Comparison of ENCODE assay signal across 11 mouse cellular contexts in the genomic region with DNA sequence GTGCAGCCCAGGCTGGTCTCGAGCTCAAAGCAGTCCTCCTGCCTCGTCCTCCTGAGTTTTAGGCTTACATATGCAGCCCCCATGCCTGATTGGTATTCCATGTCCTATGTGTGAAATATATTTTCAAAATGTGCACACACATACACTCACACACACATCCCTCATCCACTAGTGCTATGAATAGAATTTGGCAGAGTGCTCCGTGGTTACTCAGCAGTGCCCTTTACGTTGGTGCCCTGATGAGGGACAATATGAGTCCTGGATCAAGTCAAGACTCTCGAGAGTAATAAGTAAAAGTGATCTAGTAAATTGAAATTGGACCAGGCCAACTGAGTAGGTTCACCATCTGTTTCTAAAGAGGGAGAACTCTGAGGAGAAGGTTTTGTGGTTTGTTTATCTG. TPM values are rescaled to one million over a fixed set of nuclear protein-coding genes. Genes with fewer than 3 reads are reported as not detected.
DNase-seq lines count a peak whose midpoint lies in the region; ATAC-seq and TF ChIP-seq lines count a peak whose summit lies in the region.
"Had no signal": no experiment of that assay in that cellular context is flagged by ENCODE, and none has a peak within 500 bp of the region (broad histone marks: within the 10 kb centered on the region; RNA-seq: fewer than 3 reads in every experiment).

No protein-coding gene starts in this region.

- H3K27me3 ChIP-seq in limb, embryonic 13.5 days, result no peaks in the 10 kb centered on the region

- H3K4me1 ChIP-seq in brown adipose tissue, adult 24 weeks (ENCODE audit: control insufficient read depth, insufficient read depth, insufficient read length, low read length), result peaks cover 60% of the 10 kb centered on the region
- peaks cover 90% of the 10 kb centered on the region for H3K4me1 ChIP-seq in limb, embryonic 13.5 days

- no peak overlapping the region for H3K4me2 ChIP-seq in limb, embryonic 13.5 days (replicated peaks)
- H3K4me2 ChIP-seq: midbrain, embryonic 11.5 days had no signal

- no peak for TF ChIP-seq CTCF in layer of hippocampus, adult 2 months (conservative IDR thresholded peaks at IDR 0.05)

- no peaks in the 10 kb centered on the region for H3K9me3 ChIP-seq in limb, embryonic 13.5 days

- H3K27ac ChIP-seq in layer of hippocampus, adult 2 months, result peak overlapping the region; percentile 84; the same call in 1 of the 2 replicates
- H3K27ac ChIP-seq in brown adipose tissue, adult 24 weeks (replicated peaks; ENCODE audit: low read depth, low read length), result peak overlapping the region; percentile 87
- peak overlapping the region; percentile 28; the same call in 1 of the 2 replicates for H3K27ac ChIP-seq in limb, embryonic 13.5 days

- 73% methylated on average over 5 of the region's 5 CpGs for WGBS in limb, embryonic 13.5 days

- no peak for ATAC-seq in limb, embryonic 13.5 days (ENCODE audit: low FRiP score, low read depth)
- ATAC-seq: liver, postnatal 0 days had no signal

- H3K36me3 ChIP-seq in limb, embryonic 13.5 days, result peaks cover 46% of the 10 kb centered on the region

- peak; percentile 71 for DNase-seq in gastrocnemius, adult 18-20 months (ENCODE audit: low spot score)
- no peak for DNase-seq in gastrocnemius, postnatal 4 days (ENCODE audit: low spot score in 2 of 2)
- no peak for DNase-seq in layer of hippocampus, adult 2 months (ENCODE audit: low spot score in 2 of 2)
- DNase-seq in layer of hippocampus, adult 18-20 months (ENCODE audit: low spot score in 2 of 2), result no peak
- no peak for DNase-seq in frontal cortex, adult 2 months (ENCODE audit: extremely low spot score in 1 of 2, low spot score in 1 of 2)
- DNase-seq: cerebellum, adult 9-11 months; kidney, postnatal 36 days; liver, postnatal 0 days had no signal

- H3K9ac ChIP-seq in limb, embryonic 13.5 days, result no peak overlapping the region
- H3K9ac ChIP-seq: liver, postnatal 0 days had no signal

- no peak overlapping the region for H3K4me3 ChIP-seq in layer of hippocampus, adult 2 months
- H3K4me3 ChIP-seq in brown adipose tissue, adult 24 weeks (ENCODE audit: insufficient read depth, low read depth, low read length), result no peak overlapping the region
- no peak overlapping the region for H3K4me3 ChIP-seq in limb, embryonic 13.5 days

RNA-seq across cellular contexts. Expression of gene Cyp17a1, which starts 29.7 kb away (rescaled TPM):
- total RNA-seq in gastrocnemius, adult 18-20 months (2021), result not detected
- total RNA-seq in gastrocnemius, postnatal 4 days (2021), result not detected
- total RNA-seq in layer of hippocampus, adult 2 months (2021), result not detected
- total RNA-seq in layer of hippocampus, adult 18-20 months (2021), result not detected
- not detected in 2 replicates for polyA plus RNA-seq in brown adipose tissue, adult 24 weeks (2012; ENCODE audit: insufficient read depth, insufficient read length, missing spikeins)
- polyA plus RNA-seq in limb, embryonic 13.5 days (2015; fragmentation: Nextera tagmentation; extraction: Ambion mirVana), result 0.05 TPM in 1 of 2 replicates, not detected in the other
- 0.78 TPM in 1 of 2 replicates, not detected in the other for polyA plus RNA-seq in frontal cortex, adult 2 months (2012; rRNA removed)
- polyA plus RNA-seq: midbrain, embryonic 11.5 days had no signal

RNA-seq across cellular contexts. Expression of gene Wbp1l, which starts 44.4 kb away (rescaled TPM):
- total RNA-seq in gastrocnemius, adult 18-20 months (2021), result 100 to 1,000 TPM in 1 of 2 experiments, 10 to 100 TPM in 1; 66.2 to 116 TPM
- 10 to 100 TPM; 52.4 to 57.2 TPM for total RNA-seq in gastrocnemius, postnatal 4 days (2021)
- 10 to 100 TPM; 33.5 to 38.0 TPM for total RNA-seq in layer of hippocampus, adult 2 months (2021)
- total RNA-seq in layer of hippocampus, adult 18-20 months (2021), result 10 to 100 TPM; 38.1 to 40.1 TPM
- polyA plus RNA-seq in brown adipose tissue, adult 24 weeks (2012; ENCODE audit: insufficient read depth, insufficient read length, missing spikeins), result 18.9 and 24.4 TPM in 2 replicates
- polyA plus RNA-seq in limb, embryonic 13.5 days (2015; fragmentation: Nextera tagmentation; extraction: Ambion mirVana), result 47.7 and 49.9 TPM in 2 replicates
- polyA plus RNA-seq in frontal cortex, adult 2 months (2012; rRNA removed), result 26.8 and 29.1 TPM in 2 replicates

RNA-seq across cellular contexts. Expression of gene Borcs7, which starts 46.5 kb away (rescaled TPM):
- total RNA-seq in gastrocnemius, adult 18-20 months (2021), result 10 to 100 TPM; 12.3 to 12.6 TPM
- total RNA-seq in gastrocnemius, postnatal 4 days (2021), result 10 to 100 TPM; 12.5 to 12.6 TPM
- total RNA-seq in layer of hippocampus, adult 2 months (2021), result 10 to 100 TPM; 22.8 TPM
- total RNA-seq in layer of hippocampus, adult 18-20 months (2021), result 10 to 100 TPM; 19.1 to 21.2 TPM
- polyA plus RNA-seq in brown adipose tissue, adult 24 weeks (2012; ENCODE audit: insufficient read depth, insufficient read length, missing spikeins), result 20.4 and 24.7 TPM in 2 replicates
- polyA plus RNA-seq in limb, embryonic 13.5 days (2015; fragmentation: Nextera tagmentation; extraction: Ambion mirVana), result 15.7 and 18.1 TPM in 2 replicates
- 20.1 and 21.5 TPM in 2 replicates for polyA plus RNA-seq in frontal cortex, adult 2 months (2012; rRNA removed)

Comparison
In these comparisons a context has a peak if more than half of its experiments do, and no peak if none do; other contexts are left out.
1. H3K27ac ChIP-seq: peak in every context shown above with its lines; median percentile 87 in brown adipose tissue, adult 24 weeks; 84 in layer of hippocampus, adult 2 months; 28 in limb, embryonic 13.5 days.